Mouse (Mus musculus) cerebellum, adult 11-12 months (tissue): ENCODE measurements around the gene Rbck1.
"Not testable (repeated sequence)": the region's sequence is repeated elsewhere in the genome, so short reads cannot be mapped to it uniquely, and the experiment has no call there.

Experiments
- DNase-seq: peaks from one replicate; pipeline ENCODE4 v3.0.0; 2022

The Rbck1 gene

GRCm38 (mm10) chr2:152293727-152294475 is 38.6 kb downstream of the Rbck1 start, which contains the start of gene Tbc1d20:
TSS of gene Tbc1d20 (plus strand) at chr2:152293828.
- peak; percentile 93 for DNase-seq

- DNase-seq = no peak
Observed at GRCm38 (mm10) chr2:152293179-152293726, 39.2 kb downstream of the Rbck1 start.

GRCm38 (mm10) chr2:152292475-152292874 is 40.0 kb downstream of the Rbck1 start:
- no peak for DNase-seq

GRCm38 (mm10) chr2:152289623-152290022 is 42.8 kb downstream of the Rbck1 start:
- not testable (repeated sequence) for DNase-seq

- DNase-seq = no peak
Observed at GRCm38 (mm10) chr2:152288046-152288445, 44.4 kb downstream of the Rbck1 start.

GRCm38 (mm10) chr2:152287560-152287959 is 44.9 kb downstream of the Rbck1 start:
- no peak for DNase-seq

- no peak for DNase-seq
Observed at GRCm38 (mm10) chr2:152281407-152281806, 51.0 kb downstream of the Rbck1 start.

- DNase-seq = no peak
Observed at GRCm38 (mm10) chr2:152273639-152274038, 58.8 kb downstream of the Rbck1 start.
